Comparison of ENCODE assay signal across 8 mouse cellular contexts in the genomic region with DNA sequence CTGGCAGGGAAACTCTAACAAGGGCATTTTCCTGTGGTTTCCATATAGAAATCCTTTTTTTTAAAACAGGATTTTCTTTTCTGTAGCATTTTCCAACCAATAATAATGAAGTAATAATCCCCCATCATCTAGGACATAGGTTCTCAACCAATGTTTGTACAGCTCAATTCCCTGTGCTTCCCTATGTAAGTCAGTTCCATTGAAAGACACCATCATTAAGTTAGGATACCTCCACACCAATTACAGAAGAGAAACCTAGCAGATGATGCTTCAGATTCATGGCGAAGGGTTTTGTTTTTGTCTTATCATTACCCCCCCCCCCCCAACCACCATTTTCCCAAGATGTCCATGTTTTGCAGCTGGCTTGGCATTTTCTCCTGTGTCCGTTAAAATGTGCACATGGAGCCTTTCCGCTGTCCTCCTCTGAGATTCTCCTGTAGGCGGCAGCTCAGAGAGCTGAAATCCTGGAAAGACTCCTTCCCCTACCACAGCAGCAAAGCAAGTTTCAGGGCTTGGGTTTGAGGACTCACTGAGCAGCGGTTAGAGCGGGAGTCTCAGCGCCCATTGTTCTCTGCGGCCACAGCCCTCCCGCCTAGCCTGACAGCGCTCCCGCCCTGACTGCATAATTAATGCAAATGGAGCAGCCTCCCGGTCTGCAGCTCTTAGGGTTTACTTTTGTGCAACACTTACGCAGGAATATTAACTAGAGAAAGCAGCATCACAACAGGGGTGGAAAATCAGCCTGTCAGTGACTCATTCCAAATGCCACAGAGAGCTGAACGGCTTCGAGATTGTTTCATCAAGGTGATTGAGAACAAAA.
DNase-seq lines count a peak whose midpoint lies in the region; ATAC-seq and TF ChIP-seq lines count a peak whose summit lies in the region.

No protein-coding gene starts in this region.

- H3K27ac ChIP-seq in cerebellum, adult 2 months (ENCODE audit: insufficient read depth, low read length) = no peak overlapping the region; the same call in none of the 2 replicates
- peak overlapping the region; percentile 93 for H3K27ac ChIP-seq in hindbrain, embryonic 10.5 days
- peak overlapping the region; percentile 80 for H3K27ac ChIP-seq in lung, embryonic 15.5 days

- peak overlapping the region; percentile 71 for H3K4me2 ChIP-seq in lung, embryonic 15.5 days

- H3K9ac ChIP-seq in lung, embryonic 15.5 days = peak overlapping the region; percentile 46

- H3K4me3 ChIP-seq in cerebellum, adult 2 months (replicated peaks; ENCODE audit: insufficient read depth, low read depth, low read length) = peak overlapping the region; percentile 88
- peak overlapping the region; percentile 63 for H3K4me3 ChIP-seq in hindbrain, embryonic 10.5 days
- H3K4me3 ChIP-seq in lung, embryonic 15.5 days = peak overlapping the region; percentile 49

- H3K4me1 ChIP-seq in cerebellum, adult 2 months (ENCODE audit: control insufficient read depth, insufficient read depth, low read length) = no peaks in the 10 kb centered on the region
- H3K4me1 ChIP-seq in hindbrain, embryonic 10.5 days (replicated peaks) = peaks cover 70% of the 10 kb centered on the region
- H3K4me1 ChIP-seq in lung, embryonic 15.5 days = peaks cover 28% of the 10 kb centered on the region

- DNase-seq in R1 (ENCODE audit: low read depth, low spot score) = peak; percentile 96
- DNase-seq in cerebellum, adult 2 months = peak; percentile 59 to 69
- DNase-seq in forelimb bud, embryonic 11.5 days (ENCODE audit: low read depth, low spot score) = peak; percentile 67
- DNase-seq in hindbrain, embryonic 10.5 days (ENCODE audit: low spot score) = peak; percentile 90
- peak; percentile 22 to 36 for DNase-seq in layer of hippocampus, postnatal 10 days (ENCODE audit: low spot score in 2 of 2)
- peak; percentile 14 for DNase-seq in ovary, postnatal 10 days (ENCODE audit: low spot score)
- DNase-seq in urinary bladder, adult 2 months (ENCODE audit: low spot score) = peak; percentile 26

- peak; percentile 72; the same call in 1 of the 2 replicates for ATAC-seq in lung, embryonic 15.5 days (ENCODE audit: borderline replicate concordance, extremely low read depth, low FRiP score, low TSS enrichment)

- no peaks in the 10 kb centered on the region for H3K9me3 ChIP-seq in hindbrain, embryonic 10.5 days
- no peaks in the 10 kb centered on the region for H3K9me3 ChIP-seq in lung, embryonic 15.5 days

- 1% methylated on average over 15 of the region's 15 CpGs for WGBS in cerebellum, adult 2 months
- whole genome bisulfite sequencing in hindbrain, embryonic 10.5 days = 1% methylated on average over 15 of the region's 15 CpGs
- WGBS in lung, embryonic 15.5 days = under 1% methylated on average over 15 of the region's 15 CpGs

- no peaks in the 10 kb centered on the region for H3K36me3 ChIP-seq in hindbrain, embryonic 10.5 days
- H3K36me3 ChIP-seq in lung, embryonic 15.5 days = no peaks in the 10 kb centered on the region

- no peak for TF ChIP-seq POLR2A in cerebellum, adult 2 months (IDR thresholded peaks at IDR 0.05; ENCODE audit: borderline replicate concordance, insufficient read depth, low read length)

- no peaks in the 10 kb centered on the region for H3K27me3 ChIP-seq in cerebellum, adult 2 months (ENCODE audit: control insufficient read depth, insufficient read depth, low read length)
- H3K27me3 ChIP-seq in hindbrain, embryonic 10.5 days (ENCODE audit: insufficient read depth, poor library complexity, severe bottlenecking) = no peaks in the 10 kb centered on the region
- no peaks in the 10 kb centered on the region for H3K27me3 ChIP-seq in lung, embryonic 15.5 days

- peak; percentile 33 for TF ChIP-seq CTCF in cerebellum, adult 2 months (IDR thresholded peaks at IDR 0.05; ENCODE audit: borderline replicate concordance, insufficient read depth, low read depth, low read length)

Comparison
In these comparisons a context has a peak if more than half of its experiments do, and no peak if none do; other contexts are left out.
1. DNase-seq: peak in every context shown above with its lines; median percentile 96 in R1; 90 in hindbrain, embryonic 10.5 days; 67 in forelimb bud, embryonic 11.5 days; 64 in cerebellum, adult 2 months; 29 in layer of hippocampus, postnatal 10 days; 26 in urinary bladder, adult 2 months; 14 in ovary, postnatal 10 days.